Mouse (Mus musculus) bone marrow, adult 2 months (tissue): ENCODE data around the gene Mllt6.

ENCODE experiments used
- CTCF ChIP-seq: fragments of 200-500 bp; IDR thresholded peaks from 2 replicates; pipeline ENCODE4 v1.5.1; 2011; ENCODE audit warnings: low read length, control low read depth; ENCODE audit not compliant: control insufficient read depth, insufficient read depth
- POLR2A ChIP-seq: fragments of 200-500 bp; IDR thresholded peaks from 2 replicates; pipeline ENCODE4 v1.6.1; 2011; ENCODE audit warnings: low read depth, mild to moderate bottlenecking, control low read depth, low read length, borderline replicate concordance; ENCODE audit not compliant: control insufficient read depth

GRCm38 (mm10) chr11:97733689-97734088, 70.5 kb downstream of the Mllt6 start:
- TF ChIP-seq POLR2A (no peak), CTCF (no peak)
